Mouse (Mus musculus): Measurements from ENCODE around the gene Hpcal4. TPM values are rescaled to one million over a fixed set of nuclear protein-coding genes. Genes with fewer than 3 reads are reported as not detected.
A peak's percentile ranks its signal among the peaks of the same experiment; 100 is the strongest.

Hpcal4 gene
- total RNA-seq (2014; fragmentation: Nextera tagmentation) (not detected in 2 replicates), total RNA-seq (2017) (0.12 TPM in 1 of 2 replicates, not detected in the other), polyA plus RNA-seq (2012) (not detected in 2 replicates)

- Histone ChIP-seq H3K4me1 (ENCODE audit: insufficient read depth, low read depth, low read length) (no peaks in the 10 kb centered on the region), H3K36me3 (replicated peaks) (no peaks in the 10 kb centered on the region), H3K4me3 (ENCODE audit: low read depth, low read length) (no peak within 1 kb of the TSS), H3K9me3 (replicated peaks) (no peaks in the 10 kb centered on the region), H3K27me3 (ENCODE audit: insufficient read depth, low read length) (peaks cover 35% of the 10 kb centered on the region)
- ATAC-seq (ENCODE audit: extremely low read depth, insufficient number of reproducible peaks, low FRiP score, poor library complexity, severe bottlenecking) (no peak), DNase-seq (ENCODE audit: low spot score) (no peak)
- no peak for TF ChIP-seq POLR2AphosphoS5 (IDR thresholded peaks at IDR 0.05; ENCODE audit: insufficient replicate concordance, low read depth, low read length)
- no peak for TF ChIP-seq CTCF (IDR thresholded peaks at IDR 0.05; ENCODE audit: low read depth, low read length)
Measured at GRCm38 (mm10) chr4:123182328-123183238, at the start of gene Hpcal4. Gene Hpcal4 (plus strand): TSS chr4:123183227.

GRCm38 (mm10) chr4:123137551-123137950, 45.5 kb upstream of the Hpcal4 start:
- ATAC-seq (ENCODE audit: extremely low read depth, insufficient number of reproducible peaks, low FRiP score, poor library complexity, severe bottlenecking): no peak

GRCm38 (mm10) chr4:123139513-123140154, 43.4 kb upstream of the Hpcal4 start, which contains the start of gene Ppie:
Gene Ppie (minus strand): TSS chr4:123139951.
- DNase-seq (ENCODE audit: low spot score) (peak; percentile 89), ATAC-seq (ENCODE audit: extremely low read depth, insufficient number of reproducible peaks, low FRiP score, poor library complexity, severe bottlenecking) (peak; percentile 89)
- H3K36me3 ChIP-seq (replicated peaks): peaks cover 33% of the 10 kb centered on the region
- H3K4me1 ChIP-seq (ENCODE audit: insufficient read depth, low read depth, low read length): peaks cover 23% of the 10 kb centered on the region
- no peaks in the 10 kb centered on the region for H3K9me3 ChIP-seq (replicated peaks)
- peak within 1 kb of the TSS; percentile 79 for H3K4me3 ChIP-seq (ENCODE audit: low read depth, low read length)
- TF ChIP-seq GATA1 (IDR thresholded peaks at IDR 0.05; ENCODE audit: borderline replicate concordance, low read length) (no peak), CTCF (IDR thresholded peaks at IDR 0.05; ENCODE audit: low read depth, low read length) (no peak), GATA2 (IDR thresholded peaks at IDR 0.05; ENCODE audit: borderline replicate concordance, low read depth, low read length) (no peak), POLR2AphosphoS5 (IDR thresholded peaks at IDR 0.05; ENCODE audit: insufficient replicate concordance, low read depth, low read length) (no peak), TAL1 (conservative IDR thresholded peaks at IDR 0.05; ENCODE audit: low read depth, low read length) (no peak)
- peaks cover 2% of the 10 kb centered on the region; the same call in 1 of the 2 replicates for H3K27me3 ChIP-seq (ENCODE audit: insufficient read depth, low read length)

More at GRCm38 (mm10) chr4:123137551-123137950, 45.5 kb upstream of the Hpcal4 start:
- Histone ChIP-seq H3K36me3 (replicated peaks) (peaks cover 52% of the 10 kb centered on the region), H3K4me1 (ENCODE audit: insufficient read depth, low read depth, low read length) (peaks cover 23% of the 10 kb centered on the region), H3K4me3 (ENCODE audit: low read depth, low read length) (no peak overlapping the region), H3K27me3 (ENCODE audit: insufficient read depth, low read length) (no peaks in the 10 kb centered on the region), H3K9me3 (replicated peaks) (no peaks in the 10 kb centered on the region)
- TF ChIP-seq POLR2AphosphoS5 (IDR thresholded peaks at IDR 0.05; ENCODE audit: insufficient replicate concordance, low read depth, low read length) (no peak), GATA2 (IDR thresholded peaks at IDR 0.05; ENCODE audit: borderline replicate concordance, low read depth, low read length) (no peak), TAL1 (conservative IDR thresholded peaks at IDR 0.05; ENCODE audit: low read depth, low read length) (no peak), GATA1 (IDR thresholded peaks at IDR 0.05; ENCODE audit: borderline replicate concordance, low read length) (no peak), CTCF (IDR thresholded peaks at IDR 0.05; ENCODE audit: low read depth, low read length) (no peak)
- DNase-seq (ENCODE audit: low spot score): no peak

- Histone ChIP-seq H3K36me3 (replicated peaks) (no peaks in the 10 kb centered on the region), H3K4me3 (ENCODE audit: low read depth, low read length) (no peak overlapping the region), H3K27me3 (ENCODE audit: insufficient read depth, low read length) (peaks cover 21% of the 10 kb centered on the region), H3K4me1 (ENCODE audit: insufficient read depth, low read depth, low read length) (no peaks in the 10 kb centered on the region), H3K9me3 (replicated peaks) (no peaks in the 10 kb centered on the region)
- TF ChIP-seq GATA2 (IDR thresholded peaks at IDR 0.05; ENCODE audit: borderline replicate concordance, low read depth, low read length) (no peak), TAL1 (conservative IDR thresholded peaks at IDR 0.05; ENCODE audit: low read depth, low read length) (no peak), POLR2AphosphoS5 (IDR thresholded peaks at IDR 0.05; ENCODE audit: insufficient replicate concordance, low read depth, low read length) (no peak), GATA1 (IDR thresholded peaks at IDR 0.05; ENCODE audit: borderline replicate concordance, low read length) (no peak), CTCF (IDR thresholded peaks at IDR 0.05; ENCODE audit: low read depth, low read length) (no peak)
- DNase-seq (ENCODE audit: low spot score): no peak
- ATAC-seq (ENCODE audit: extremely low read depth, insufficient number of reproducible peaks, low FRiP score, poor library complexity, severe bottlenecking): no peak
Measured at GRCm38 (mm10) chr4:123147446-123148150, 35.4 kb upstream of the Hpcal4 start.

DNA sequence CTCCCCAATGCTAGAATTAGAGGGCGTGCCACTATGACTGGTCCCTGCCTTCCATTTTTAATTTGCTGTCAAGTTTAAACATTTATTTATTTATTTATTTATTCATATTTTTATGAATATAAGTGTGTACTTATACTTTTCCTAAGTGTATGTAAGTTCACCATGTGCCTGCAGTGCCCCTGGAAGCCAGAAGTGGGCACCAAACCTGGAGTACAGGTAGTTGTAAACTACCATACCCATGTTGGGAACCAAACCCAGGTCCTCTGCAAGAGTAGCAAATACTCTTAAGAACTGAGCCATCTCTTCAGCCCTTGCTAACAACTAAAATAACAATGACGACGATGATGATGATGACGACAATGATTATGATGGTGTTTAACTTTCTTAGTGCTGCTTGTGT, 31.0 kb upstream of the Hpcal4 start:
- Histone ChIP-seq H3K9me3 (replicated peaks) (no peaks in the 10 kb centered on the region), H3K4me3 (ENCODE audit: low read depth, low read length) (no peak overlapping the region), H3K36me3 (replicated peaks) (no peaks in the 10 kb centered on the region), H3K27me3 (ENCODE audit: insufficient read depth, low read length) (peaks cover 19% of the 10 kb centered on the region), H3K4me1 (ENCODE audit: insufficient read depth, low read depth, low read length) (no peaks in the 10 kb centered on the region)
- TF ChIP-seq GATA1 (IDR thresholded peaks at IDR 0.05; ENCODE audit: borderline replicate concordance, low read length) (no peak), GATA2 (IDR thresholded peaks at IDR 0.05; ENCODE audit: borderline replicate concordance, low read depth, low read length) (no peak), TAL1 (conservative IDR thresholded peaks at IDR 0.05; ENCODE audit: low read depth, low read length) (no peak), CTCF (IDR thresholded peaks at IDR 0.05; ENCODE audit: low read depth, low read length) (no peak), POLR2AphosphoS5 (IDR thresholded peaks at IDR 0.05; ENCODE audit: insufficient replicate concordance, low read depth, low read length) (no peak)
- no peak for ATAC-seq (ENCODE audit: extremely low read depth, insufficient number of reproducible peaks, low FRiP score, poor library complexity, severe bottlenecking)
- DNase-seq (ENCODE audit: low spot score): no peak
